Mouse (Mus musculus) lung, embryonic 14.5 days (tissue): ENCODE measurements at regions not wholly inside any gene's neighbourhood (a gene's known extent, or its start where the extent isn't known, plus 50 kb on each side); places are given as distances from the start of the nearest gene placed in this dataset. TPM values are rescaled to one million over a fixed set of nuclear protein-coding genes. Genes with fewer than 3 reads are reported as not detected.

Experiments
- ATAC-seq: fragments of 200-750 bp; cut with Nextera tagmentation; 2 replicates; pipeline ENCODE4 v1.8.0; 2017; ENCODE audit warnings: mild to moderate bottlenecking, moderate TSS enrichment, moderate library complexity; ENCODE audit not compliant: insufficient read depth
- DNase-seq: peaks from one replicate; pipeline ENCODE4 v3.0.0-alpha.2; 2015
- H3K27ac ChIP-seq: fragments of 300-500 bp; sonication (generic); 2 replicates; pipeline ENCODE4 v1.5.1; 2014; ENCODE audit warnings: low read depth, mild to moderate bottlenecking, moderate library complexity
- H3K27me3 ChIP-seq: fragments of 300-500 bp; sonication (generic); 2 replicates; pipeline ENCODE4 v1.6.1; 2014; ENCODE audit warnings: low read length, control low read depth; ENCODE audit not compliant: insufficient read depth
- H3K36me3 ChIP-seq: fragments of 300-500 bp; sonication (generic); 2 replicates; pipeline ENCODE4 v1.6.1; 2014; ENCODE audit warnings: control low read depth; ENCODE audit not compliant: insufficient read depth
- H3K4me1 ChIP-seq: fragments of 300-500 bp; sonication (generic); 2 replicates; pipeline ENCODE4 v1.6.1; 2014; ENCODE audit warnings: antibody characterized with exemption, control low read depth; ENCODE audit not compliant: insufficient read depth
- H3K4me2 ChIP-seq: fragments of 300-500 bp; sonication (generic); 2 replicates; pipeline ENCODE4 v1.6.1; 2014; ENCODE audit warnings: mild to moderate bottlenecking
- H3K4me3 ChIP-seq: fragments of 300-500 bp; sonication (generic); 2 replicates; pipeline ENCODE4 v1.5.1; 2014; ENCODE audit warnings: low read depth, low read length
- H3K9ac ChIP-seq: fragments of 300-500 bp; sonication (generic); 2 replicates; pipeline ENCODE4 v1.6.1; 2014
- H3K9me3 ChIP-seq: fragments of 300-500 bp; sonication (generic); 2 replicates; pipeline ENCODE4 v1.6.1; 2016; ENCODE audit warnings: low read depth, low read length, control low read depth
- CTCF ChIP-seq: IDR thresholded peaks from 2 replicates; pipeline ENCODE4 v1.5.1; 2016; ENCODE audit warnings: antibody characterized with exemption, low read depth
- whole genome bisulfite sequencing: fragments of 180-500 bp; shearing (Covaris S2); extraction: QIAGEN DNeasy Blood & Tissue Kit; methylation state at CpG from one replicate; pipeline ENCODE4 v1.1.7; 2014; 5-methylcytosine and 5-hydroxymethylcytosine counted together
- microRNA-seq: library from miRNA; unstranded; fragments of <30 nt; microRNA quantifications from one replicate; pipeline ENCODE4, GENCODE M21; 2016; ENCODE audit warnings: borderline number of aligned reads

DNA sequence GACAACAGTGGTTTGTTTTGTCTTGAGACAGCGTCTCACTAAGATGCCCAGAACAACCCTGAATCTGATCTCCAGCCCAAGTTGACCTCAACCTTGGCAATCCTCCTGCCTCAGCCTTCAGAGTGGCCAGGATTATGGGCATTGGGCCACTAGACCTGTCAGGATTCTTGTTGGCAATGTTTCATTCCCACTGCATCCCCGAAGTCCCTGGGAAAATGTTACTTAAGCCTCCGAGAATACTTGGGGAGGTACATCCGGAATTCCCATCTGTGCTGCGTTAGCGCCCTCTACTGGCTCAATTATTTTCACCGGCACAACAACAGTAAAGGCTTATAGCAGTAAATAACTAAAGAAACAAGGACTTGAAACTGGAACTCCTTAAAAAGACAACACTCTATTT, 78.9 kb upstream of the Tmem260 start:
- WGBS = 14% methylated on average over 7 of the region's 7 CpGs
- H3K4me1 ChIP-seq = no peaks in the 10 kb centered on the region
- H3K4me3 ChIP-seq = no peak overlapping the region
- DNase-seq (peak; percentile 96), ATAC-seq (no peak)
- H3K9me3 ChIP-seq = no peaks in the 10 kb centered on the region
- no peaks in the 10 kb centered on the region; the same call in 1 of the 2 replicates for H3K27me3 ChIP-seq
- no peaks in the 10 kb centered on the region for H3K36me3 ChIP-seq
- no peak overlapping the region for H3K9ac ChIP-seq
- H3K27ac ChIP-seq = no peak overlapping the region
- H3K4me2 ChIP-seq = no peak overlapping the region
- TF ChIP-seq CTCF = peak; percentile 91

- no peak overlapping the region for H3K4me2 ChIP-seq
- TF ChIP-seq CTCF = peak; percentile 88
- 0% methylated on average over 1 of the region's 1 CpGs for WGBS
- H3K4me3 ChIP-seq = no peak overlapping the region
- no peaks in the 10 kb centered on the region for H3K4me1 ChIP-seq
- no peaks in the 10 kb centered on the region; the same call in 1 of the 2 replicates for H3K27me3 ChIP-seq
- H3K9me3 ChIP-seq = no peaks in the 10 kb centered on the region
- H3K27ac ChIP-seq = no peak overlapping the region
- peak; percentile 91 for DNase-seq
- no peak overlapping the region for H3K9ac ChIP-seq
- ATAC-seq = no peak
- no peaks in the 10 kb centered on the region for H3K36me3 ChIP-seq
Observed at GRCm38 (mm10) chr14:48370322-48370721, 75.6 kb upstream of the Tmem260 start.

DNA sequence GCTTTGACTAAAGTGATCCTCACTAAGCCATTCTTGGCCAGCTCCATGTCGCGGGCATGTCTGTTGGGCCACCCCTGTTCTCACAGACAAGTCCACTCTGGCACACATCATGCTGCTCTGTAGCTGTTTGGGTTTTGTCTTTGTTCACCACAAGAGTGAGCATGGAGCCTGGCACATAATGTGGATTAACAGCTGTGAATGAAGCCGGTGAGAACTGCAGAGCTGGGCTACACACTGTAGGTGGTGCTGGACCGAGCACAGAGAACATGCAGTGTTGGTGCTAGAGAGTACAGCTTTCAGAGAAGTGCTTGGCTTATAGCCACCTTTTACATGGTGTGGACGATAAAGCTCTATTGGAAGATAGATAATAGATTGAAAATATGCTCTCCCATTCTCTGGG, 74.2 kb upstream of the Tmem260 start:
- no peak overlapping the region for H3K27ac ChIP-seq
- H3K4me1 ChIP-seq = no peaks in the 10 kb centered on the region
- no peak overlapping the region for H3K9ac ChIP-seq
- peak; percentile 55 for TF ChIP-seq CTCF
- H3K9me3 ChIP-seq = no peaks in the 10 kb centered on the region
- no peaks in the 10 kb centered on the region for H3K36me3 ChIP-seq
- no peak overlapping the region for H3K4me3 ChIP-seq
- peak; percentile 63 for DNase-seq
- 52% methylated on average over 5 of the region's 5 CpGs for WGBS
- no peaks in the 10 kb centered on the region; the same call in 1 of the 2 replicates for H3K27me3 ChIP-seq
- ATAC-seq = peak; percentile 56
- no peak overlapping the region for H3K4me2 ChIP-seq

DNA sequence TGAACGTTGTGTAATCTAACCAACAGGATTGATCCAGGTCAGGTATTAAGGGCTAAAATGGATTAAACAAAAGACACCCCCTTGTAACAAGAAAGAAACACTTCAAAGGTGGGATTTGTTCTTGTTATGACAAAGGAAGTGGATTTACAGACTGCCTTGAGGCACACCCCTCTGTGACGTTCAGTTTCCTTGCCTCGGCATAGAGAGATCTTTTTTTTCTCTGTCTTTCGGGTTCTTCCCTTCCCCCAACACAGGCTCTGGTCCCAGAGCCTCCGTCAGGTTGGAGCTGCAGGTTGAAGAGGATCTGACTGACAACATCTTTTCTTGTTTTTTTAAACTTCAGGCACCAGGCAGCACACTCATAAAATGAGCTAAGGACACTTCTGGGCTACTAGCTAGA, 69.8 kb upstream of the Tmem260 start:
- no peaks in the 10 kb centered on the region for H3K27me3 ChIP-seq
- H3K4me2 ChIP-seq = no peak overlapping the region
- no peaks in the 10 kb centered on the region for H3K4me1 ChIP-seq
- DNase-seq (no peak), ATAC-seq (no peak)
- WGBS = 28% methylated on average over 5 of the region's 5 CpGs
- H3K9me3 ChIP-seq = no peaks in the 10 kb centered on the region
- no peak for TF ChIP-seq CTCF
- no peak overlapping the region for H3K4me3 ChIP-seq
- H3K27ac ChIP-seq = no peak overlapping the region
- no peak overlapping the region for H3K9ac ChIP-seq
- H3K36me3 ChIP-seq = no peaks in the 10 kb centered on the region

Small RNAs in the stretch of these regions (microRNA-seq; reads per million reads assigned to microRNA genes)
- gene Gm23881 = not detected
